Mouse (Mus musculus) cerebellum, adult 2 months (tissue): ENCODE data around the gene Cdk8. TPM values are rescaled to one million over a fixed set of nuclear protein-coding genes. Genes with fewer than 3 reads are reported as not detected.

Experiments used
- DNase-seq, 2 experiments: peaks; one replicate each; pipeline ENCODE4 v3.0.0; 2021
- H3K27ac ChIP-seq: fragments of 200-500 bp; 2 replicates; pipeline ENCODE4 v1.5.1; 2012; ENCODE audit warnings: low read length, control low read depth, inconsistent platforms; ENCODE audit not compliant: insufficient read depth
- H3K27me3 ChIP-seq: fragments of 200-500 bp; 2 replicates; pipeline ENCODE4 v1.6.1; 2012; ENCODE audit warnings: inconsistent platforms, mild to moderate bottlenecking, low read length, moderate library complexity; ENCODE audit not compliant: control insufficient read depth, insufficient read depth
- H3K4me1 ChIP-seq: fragments of 200-500 bp; 2 replicates; pipeline ENCODE4 v1.6.1; 2011; ENCODE audit warnings: low read length; ENCODE audit not compliant: control insufficient read depth, insufficient read depth
- H3K4me3 ChIP-seq: fragments of 200-500 bp; replicated peaks from 2 replicates; pipeline ENCODE3; 2011; ENCODE audit warnings: mild to moderate bottlenecking, low read depth, low read length, control low read depth; ENCODE audit not compliant: insufficient read depth
- CTCF ChIP-seq: fragments of 200-500 bp; IDR thresholded peaks from 2 replicates; pipeline ENCODE4 v1.5.1; 2011; ENCODE audit warnings: low read depth, mild to moderate bottlenecking, control low read depth, low read length, moderate library complexity, borderline replicate concordance; ENCODE audit not compliant: insufficient read depth
- POLR2A ChIP-seq: fragments of 200-500 bp; IDR thresholded peaks from 2 replicates; pipeline ENCODE4 v1.6.1; 2011; ENCODE audit warnings: low read length, control low read depth, borderline replicate concordance; ENCODE audit not compliant: insufficient read depth
- WGBS: fragments of 180-500 bp; shearing (Covaris S2); methylation state at CpG from one replicate; pipeline ENCODE4 v1.1.7; 2018; 5-methylcytosine and 5-hydroxymethylcytosine counted together
- polyA plus RNA-seq: library from polyadenylated mRNA; depleted of rRNA; stranded (reverse); fragments of >200 nt; gene quantifications from 2 replicates; pipeline ENCODE4 v1.2.3, GENCODE M21; 2012

Cdk8 gene
- polyA plus RNA-seq, 1 experiment = 35.3 TPM

GRCm38 (mm10) chr5:146316316-146316715 lies 85.3 kb downstream of the Cdk8 start:
- TF ChIP-seq POLR2A (no peak), CTCF (no peak)
- H3K4me1 ChIP-seq = 0 out of 2 replicates have a peak, but pooled peaks cover 3% of the 10 kb centered on the region
- DNase-seq = no peak
- no peak overlapping the region for H3K27ac ChIP-seq
- 86% methylated on average over 5 of the region's 5 CpGs for WGBS
- H3K27me3 ChIP-seq = no peaks in the 10 kb centered on the region
- H3K4me3 ChIP-seq = no peak overlapping the region

- no peak overlapping the region for H3K4me3 ChIP-seq
- no peak for DNase-seq
- TF ChIP-seq POLR2A (no peak), CTCF (no peak)
- H3K27ac ChIP-seq = no peak overlapping the region
- WGBS = 74% methylated on average over 5 of the region's 5 CpGs
- H3K4me1 ChIP-seq = 0 out of 2 replicates have a peak, but pooled peaks cover 3% of the 10 kb centered on the region
- H3K27me3 ChIP-seq = no peaks in the 10 kb centered on the region
Observed at GRCm38 (mm10) chr5:146318051-146318450, 87.0 kb downstream of the Cdk8 start.

GRCm38 (mm10) chr5:146318461-146318860 lies 87.4 kb downstream of the Cdk8 start:
- no peak for TF ChIP-seq CTCF
- no peak for TF ChIP-seq POLR2A
- 80% methylated on average over 8 of the region's 8 CpGs for WGBS

GRCm38 (mm10) chr5:146328941-146329340 lies 97.9 kb downstream of the Cdk8 start:
- WGBS = 43% methylated on average over 10 of the region's 10 CpGs
- TF ChIP-seq POLR2A (no peak), CTCF (no peak)
- no peak for DNase-seq
- no peaks in the 10 kb centered on the region for H3K4me1 ChIP-seq
- no peak overlapping the region for H3K27ac ChIP-seq
- no peaks in the 10 kb centered on the region for H3K27me3 ChIP-seq
- no peak overlapping the region for H3K4me3 ChIP-seq

More at GRCm38 (mm10) chr5:146318461-146318860, 87.4 kb downstream of the Cdk8 start:
- H3K27me3 ChIP-seq = no peaks in the 10 kb centered on the region
- DNase-seq = no peak
- no peak overlapping the region for H3K4me3 ChIP-seq
- H3K27ac ChIP-seq = no peak overlapping the region
- 0 out of 2 replicates have a peak, but pooled peaks cover 3% of the 10 kb centered on the region for H3K4me1 ChIP-seq

- H3K27me3 ChIP-seq = no peaks in the 10 kb centered on the region
- WGBS = 83% methylated on average over 5 of the region's 5 CpGs
- TF ChIP-seq POLR2A = no peak
- TF ChIP-seq CTCF = no peak
- H3K27ac ChIP-seq = no peak overlapping the region
- H3K4me1 ChIP-seq = no peaks in the 10 kb centered on the region
- H3K4me3 ChIP-seq = no peak overlapping the region
- no peak for DNase-seq
Observed at GRCm38 (mm10) chr5:146329541-146329940, 98.5 kb downstream of the Cdk8 start.

GRCm38 (mm10) chr5:146330031-146330764 lies 99.2 kb downstream of the Cdk8 start:
- 33% methylated on average over 13 of the region's 13 CpGs for WGBS
- DNase-seq = peak; percentile 55 to 57
- Histone ChIP-seq H3K27me3 (no peaks in the 10 kb centered on the region), H3K27ac (no peak overlapping the region), H3K4me1 (no peaks in the 10 kb centered on the region), H3K4me3 (no peak overlapping the region)
- peak; percentile 56 for TF ChIP-seq CTCF
- no peak for TF ChIP-seq POLR2A

- Histone ChIP-seq H3K4me3 (no peak overlapping the region), H3K4me1 (no peaks in the 10 kb centered on the region), H3K27ac (no peak overlapping the region), H3K27me3 (no peaks in the 10 kb centered on the region)
- 33% methylated on average over 3 of the region's 3 CpGs for WGBS
- TF ChIP-seq CTCF = no peak
- TF ChIP-seq POLR2A = no peak
- DNase-seq = no peak
Observed at GRCm38 (mm10) chr5:146330765-146331115, 99.7 kb downstream of the Cdk8 start.

- Histone ChIP-seq H3K4me1 (no peaks in the 10 kb centered on the region), H3K27me3 (no peaks in the 10 kb centered on the region), H3K4me3 (no peak overlapping the region), H3K27ac (no peak overlapping the region)
- DNase-seq = no peak
- no peak for TF ChIP-seq CTCF
- no peak for TF ChIP-seq POLR2A
- 74% methylated on average over 11 of the region's 11 CpGs for WGBS
Observed at GRCm38 (mm10) chr5:146331131-146331530, 100.1 kb downstream of the Cdk8 start.
